Mouse (Mus musculus): ENCODE measurements around the gene Lrmda. TPM values are rescaled to one million over a fixed set of nuclear protein-coding genes. Genes with fewer than 3 reads are reported as not detected.

Lrmda gene
- total RNA-seq, 4 experiments from 2014 or later = 1.2 to 2.4 (median 1.3) TPM

GRCm38 (mm10) chr14:22921796-22922195 is 902.3 kb downstream of the Lrmda start:
- no peak for DNase-seq (ENCODE audit: low spot score in 2 of 2)

GRCm38 (mm10) chr14:22922571-22922970 is 903.1 kb downstream of the Lrmda start:
- DNase-seq (ENCODE audit: low spot score in 2 of 2) = no peak

GRCm38 (mm10) chr14:22923251-22923650 is 903.7 kb downstream of the Lrmda start:
- DNase-seq (ENCODE audit: low spot score in 2 of 2) = no peak

GRCm38 (mm10) chr14:22928263-22928662 is 908.8 kb downstream of the Lrmda start:
- no peak for DNase-seq (ENCODE audit: low spot score in 2 of 2)

GRCm38 (mm10) chr14:22928683-22929082 is 909.2 kb downstream of the Lrmda start:
- DNase-seq (ENCODE audit: low spot score in 2 of 2) = no peak

GRCm38 (mm10) chr14:22929585-22929984 is 910.1 kb downstream of the Lrmda start:
- no peak for DNase-seq (ENCODE audit: low spot score in 2 of 2)

GRCm38 (mm10) chr14:22930488-22931046 is 911.1 kb downstream of the Lrmda start:
- DNase-seq (ENCODE audit: low spot score in 2 of 2) = no peak

- DNase-seq (ENCODE audit: low spot score in 2 of 2) = no peak
Measured at GRCm38 (mm10) chr14:22931114-22931822, 911.8 kb downstream of the Lrmda start.

GRCm38 (mm10) chr14:22936701-22937100 is 917.2 kb downstream of the Lrmda start:
- DNase-seq (ENCODE audit: low spot score in 2 of 2) = no peak

GRCm38 (mm10) chr14:22940576-22940975 is 921.1 kb downstream of the Lrmda start:
- no peak for DNase-seq (ENCODE audit: low spot score in 2 of 2)

- no peak for DNase-seq (ENCODE audit: low spot score in 2 of 2)
Measured at GRCm38 (mm10) chr14:22942569-22942968, 923.1 kb downstream of the Lrmda start.

- DNase-seq (ENCODE audit: low spot score in 2 of 2) = no peak
Measured at GRCm38 (mm10) chr14:22949466-22949865, 930.0 kb downstream of the Lrmda start.

GRCm38 (mm10) chr14:22952981-22953380 is 933.5 kb downstream of the Lrmda start:
- no peak for DNase-seq (ENCODE audit: low spot score in 2 of 2)

GRCm38 (mm10) chr14:22960166-22960565 is 940.7 kb downstream of the Lrmda start:
- DNase-seq (ENCODE audit: low spot score in 2 of 2) = no peak

- no peak for DNase-seq (ENCODE audit: low spot score in 2 of 2)
Measured at GRCm38 (mm10) chr14:22964796-22965660, 945.5 kb downstream of the Lrmda start.

- DNase-seq (ENCODE audit: low spot score in 2 of 2) = no peak
Measured at GRCm38 (mm10) chr14:22968705-22969104, 949.2 kb downstream of the Lrmda start.

- no peak for DNase-seq (ENCODE audit: low spot score in 2 of 2)
Measured at GRCm38 (mm10) chr14:22986736-22987135, 967.2 kb downstream of the Lrmda start.

- no peak for DNase-seq (ENCODE audit: low spot score in 2 of 2)
Measured at GRCm38 (mm10) chr14:22988090-22988669, 968.7 kb downstream of the Lrmda start.

GRCm38 (mm10) chr14:22995184-22995935 is 975.8 kb downstream of the Lrmda start:
- no peak for DNase-seq (ENCODE audit: low spot score in 2 of 2)

- no peak for DNase-seq (ENCODE audit: low spot score in 2 of 2)
Measured at GRCm38 (mm10) chr14:22998906-22999305, 979.4 kb downstream of the Lrmda start.

GRCm38 (mm10) chr14:23011989-23012388 is 992.5 kb downstream of the Lrmda start:
- DNase-seq (ENCODE audit: low spot score in 2 of 2) = no peak

Measured in left cerebral cortex, adult 8-10 months (tissue).